Mouse (Mus musculus) bone marrow macrophage, adult 2 months (primary cell): ENCODE results near the gene Dbi.

Experiments
- CTCF ChIP-seq: IDR thresholded peaks from 2 replicates; pipeline ENCODE4 v1.5.1; 2012; ENCODE audit warnings: low read depth, mild to moderate bottlenecking, low read length, moderate library complexity
- POLR2A ChIP-seq: IDR thresholded peaks from 2 replicates; pipeline ENCODE4 v1.6.1; 2012; ENCODE audit warnings: mild to moderate bottlenecking, low read depth, low read length, borderline replicate concordance

DNA sequence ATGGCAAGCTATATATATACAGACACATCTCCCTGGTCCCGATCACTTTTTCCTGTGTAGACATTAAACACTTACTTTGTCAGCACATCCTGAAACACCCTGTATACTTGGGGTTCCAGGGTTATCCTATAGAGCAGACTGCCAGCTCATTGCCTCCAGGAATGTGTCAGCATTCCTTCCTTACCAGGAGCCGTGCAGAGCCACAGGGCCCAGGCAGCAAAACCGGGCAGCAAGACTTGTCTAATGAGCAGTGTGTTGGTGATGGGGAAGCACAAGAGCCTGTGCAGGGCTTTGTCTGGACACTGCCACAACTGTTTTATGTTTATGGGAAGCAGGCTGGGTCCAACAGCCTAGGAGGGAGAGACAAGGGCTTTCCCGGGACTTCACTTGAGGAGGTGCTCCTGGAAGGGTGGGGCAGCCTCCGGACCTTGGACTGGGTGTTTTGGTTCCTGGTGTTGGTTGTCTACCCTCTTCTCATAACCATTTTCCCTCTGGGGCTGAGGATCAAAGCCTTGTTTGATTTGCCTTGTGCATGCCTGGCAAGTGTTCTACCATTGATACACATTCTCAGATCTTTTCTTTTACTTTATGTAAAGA lies 36.9 kb downstream of the Dbi start:
- TF ChIP-seq POLR2A (no peak), CTCF (no peak)
